Mouse (Mus musculus) E14TG2a.4 (cell line): ENCODE results near the gene Pnp2.
A peak's percentile ranks its signal among the peaks of the same experiment; 100 is the strongest.

ENCODE experiments used
- CTCF ChIP-seq: conservative IDR thresholded peaks from 2 replicates; pipeline ENCODE4 v1.5.1; 2014; ENCODE audit warnings: low read length
- NANOG ChIP-seq: IDR thresholded peaks from 2 replicates; pipeline ENCODE4 v1.6.1; 2014; ENCODE audit warnings: borderline replicate concordance, low read length, mixed read lengths
- POU5F1 ChIP-seq: IDR thresholded peaks from 2 replicates; pipeline ENCODE4 v1.6.1; 2014; ENCODE audit warnings: low read length, borderline replicate concordance

GRCm38 (mm10) chr14:50969558-50970544 is 14.1 kb downstream of the Pnp2 start:
- TF ChIP-seq CTCF, result no peak
- no peak for TF ChIP-seq POU5F1
- 0 out of 2 replicates have a peak, but pooled peaks have one; percentile 20 for TF ChIP-seq NANOG
